Mouse (Mus musculus) neural tube, embryonic 11.5 days (tissue): ENCODE data around the gene Dbf4. TPM values are rescaled to one million over a fixed set of nuclear protein-coding genes. Genes with fewer than 3 reads are reported as not detected.

Experiments used
- ATAC-seq: fragments of 200-750 bp; cut with Nextera tagmentation; 2 replicates; pipeline ENCODE4 v1.8.0; 2017; ENCODE audit warnings: moderate number of reproducible peaks, mild to moderate bottlenecking, moderate TSS enrichment, moderate library complexity; ENCODE audit not compliant: insufficient read depth, low FRiP score, low TSS enrichment
- DNase-seq: peaks from one replicate; pipeline ENCODE4 v3.0.0-alpha.2; 2015; ENCODE audit warnings: low spot score
- H3K27ac ChIP-seq: fragments of 300-500 bp; sonication (generic); 2 replicates; pipeline ENCODE4 v1.5.1; 2014; ENCODE audit warnings: low read depth, mild to moderate bottlenecking, low read length
- H3K27me3 ChIP-seq: fragments of 300-500 bp; sonication (generic); 2 replicates; pipeline ENCODE4 v1.6.1; 2014; ENCODE audit warnings: mild to moderate bottlenecking, low read length, mixed read lengths; ENCODE audit not compliant: control insufficient read depth, insufficient read depth
- H3K36me3 ChIP-seq: fragments of 300-500 bp; sonication (generic); 2 replicates; pipeline ENCODE4 v1.6.1; 2014; ENCODE audit warnings: mild to moderate bottlenecking, low read length, moderate library complexity, mixed read lengths; ENCODE audit not compliant: control insufficient read depth, insufficient read depth
- H3K4me1 ChIP-seq: fragments of 300-500 bp; sonication (generic); 2 replicates; pipeline ENCODE4 v1.6.1; 2014; ENCODE audit warnings: low read length, mixed read lengths; ENCODE audit not compliant: control insufficient read depth, insufficient read depth
- H3K4me2 ChIP-seq: fragments of 300-500 bp; sonication (generic); 2 replicates; pipeline ENCODE4 v1.6.1; 2014; ENCODE audit warnings: low read depth, mild to moderate bottlenecking, moderate library complexity
- H3K4me3 ChIP-seq: fragments of 300-500 bp; sonication (generic); 2 replicates; pipeline ENCODE4 v1.5.1; 2014; ENCODE audit warnings: low read depth, low read length
- H3K9ac ChIP-seq: fragments of 300-500 bp; sonication (generic); 2 replicates; pipeline ENCODE4 v1.6.1; 2014; ENCODE audit warnings: mild to moderate bottlenecking, low read length
- H3K9me3 ChIP-seq: fragments of 300-500 bp; sonication (generic); 2 replicates; pipeline ENCODE4 v1.6.1; 2016; ENCODE audit warnings: low read length; ENCODE audit not compliant: control insufficient read depth
- WGBS: fragments of 180-500 bp; shearing (Covaris S2); extraction: QIAGEN DNeasy Blood & Tissue Kit; methylation state at CpG from one replicate; pipeline ENCODE4 v1.1.7; 2014; 5-methylcytosine and 5-hydroxymethylcytosine counted together
- polyA plus RNA-seq: library from polyadenylated mRNA; unstranded; fragments of >200 nt; fragmentation: Nextera tagmentation; extraction: Ambion mirVana; gene quantifications from 2 replicates; pipeline ENCODE4 v1.2.1, GENCODE M21; 2014

The Dbf4 gene
- polyA plus RNA-seq, 1 experiment from 2014 or later, result 66.3 TPM

- Histone ChIP-seq H3K27me3 (no peaks in the 10 kb centered on the region), H3K27ac (no peak overlapping the region), H3K9me3 (no peaks in the 10 kb centered on the region), H3K4me1 (no peaks in the 10 kb centered on the region; the same call in 1 of the 2 replicates), H3K9ac (peak overlapping the region; percentile 90; the same call in 1 of the 2 replicates), H3K4me3 (peak overlapping the region; percentile 84), H3K36me3 (no peaks in the 10 kb centered on the region), H3K4me2 (peak overlapping the region; percentile 52)
- ATAC-seq (no peak), DNase-seq (no peak)
- WGBS, result 17% methylated on average over 3 of the region's 3 CpGs
These were observed 1.1 kb downstream of the Dbf4 start for GRCm38 (mm10) chr5:8421424-8421823.

GRCm38 (mm10) chr5:8417443-8417842, 5.1 kb downstream of the Dbf4 start:
- Histone ChIP-seq H3K27me3 (no peaks in the 10 kb centered on the region), H3K4me2 (no peak overlapping the region), H3K9ac (no peak overlapping the region), H3K4me1 (no peaks in the 10 kb centered on the region; the same call in 1 of the 2 replicates), H3K27ac (no peak overlapping the region), H3K9me3 (no peaks in the 10 kb centered on the region), H3K36me3 (peaks cover 2% of the 10 kb centered on the region; the same call in 1 of the 2 replicates), H3K4me3 (no peak overlapping the region)
- no peak for DNase-seq
- 58% methylated on average over 1 of the region's 1 CpGs for WGBS
- ATAC-seq, result no peak

GRCm38 (mm10) chr5:8416683-8417413, 5.7 kb downstream of the Dbf4 start:
- Histone ChIP-seq H3K4me3 (no peak overlapping the region), H3K36me3 (peaks cover 2% of the 10 kb centered on the region), H3K4me2 (no peak overlapping the region), H3K9ac (no peak overlapping the region), H3K9me3 (no peaks in the 10 kb centered on the region), H3K4me1 (no peaks in the 10 kb centered on the region; the same call in 1 of the 2 replicates), H3K27me3 (no peaks in the 10 kb centered on the region), H3K27ac (no peak overlapping the region)
- ATAC-seq, result no peak
- 94% methylated on average over 3 of the region's 3 CpGs for whole genome bisulfite sequencing
- no peak for DNase-seq

- Histone ChIP-seq H3K9me3 (no peaks in the 10 kb centered on the region), H3K4me1 (no peaks in the 10 kb centered on the region), H3K4me3 (no peak overlapping the region), H3K4me2 (no peak overlapping the region), H3K27me3 (no peaks in the 10 kb centered on the region), H3K27ac (no peak overlapping the region), H3K9ac (no peak overlapping the region), H3K36me3 (peaks cover 6% of the 10 kb centered on the region)
- DNase-seq (no peak), ATAC-seq (no peak)
- 93% methylated on average over 4 of the region's 4 CpGs for WGBS
These were observed 13.8 kb downstream of the Dbf4 start for GRCm38 (mm10) chr5:8408746-8409145.

- no peak overlapping the region for H3K4me2 ChIP-seq
- peaks cover 5% of the 10 kb centered on the region for H3K36me3 ChIP-seq
- 89% methylated on average over 13 of the region's 13 CpGs for WGBS
- H3K27ac ChIP-seq, result no peak overlapping the region
- DNase-seq, result no peak
- H3K27me3 ChIP-seq, result no peaks in the 10 kb centered on the region
- no peak overlapping the region for H3K4me3 ChIP-seq
- no peaks in the 10 kb centered on the region for H3K9me3 ChIP-seq
- no peak overlapping the region for H3K9ac ChIP-seq
- ATAC-seq, result no peak
- H3K4me1 ChIP-seq, result no peaks in the 10 kb centered on the region
These were observed 24.8 kb downstream of the Dbf4 start for GRCm38 (mm10) chr5:8397587-8398249.

GRCm38 (mm10) chr5:8393891-8394583, 28.5 kb downstream of the Dbf4 start:
- DNase-seq, result no peak
- Histone ChIP-seq H3K4me1 (no peaks in the 10 kb centered on the region), H3K9ac (no peak overlapping the region), H3K4me3 (no peak overlapping the region), H3K4me2 (no peak overlapping the region), H3K36me3 (peaks cover 5% of the 10 kb centered on the region), H3K9me3 (no peaks in the 10 kb centered on the region), H3K27me3 (no peaks in the 10 kb centered on the region), H3K27ac (no peak overlapping the region)
- WGBS, result 59% methylated on average over 1 of the region's 1 CpGs
- ATAC-seq, result no peak

GRCm38 (mm10) chr5:8374297-8374906, 48.1 kb downstream of the Dbf4 start:
- WGBS, result 83% methylated on average over 5 of the region's 5 CpGs
- H3K4me3 ChIP-seq, result no peak overlapping the region
- no peaks in the 10 kb centered on the region for H3K4me1 ChIP-seq
- no peak overlapping the region for H3K4me2 ChIP-seq
- no peak overlapping the region for H3K27ac ChIP-seq
- no peaks in the 10 kb centered on the region for H3K9me3 ChIP-seq
- H3K9ac ChIP-seq, result no peak overlapping the region
- no peaks in the 10 kb centered on the region for H3K36me3 ChIP-seq
- no peaks in the 10 kb centered on the region for H3K27me3 ChIP-seq
- no peak for ATAC-seq
- DNase-seq, result no peak

- Histone ChIP-seq H3K9me3 (no peaks in the 10 kb centered on the region), H3K4me2 (no peak overlapping the region), H3K4me1 (no peaks in the 10 kb centered on the region), H3K27me3 (no peaks in the 10 kb centered on the region), H3K9ac (no peak overlapping the region), H3K27ac (no peak overlapping the region), H3K4me3 (no peak overlapping the region), H3K36me3 (no peaks in the 10 kb centered on the region)
- WGBS, result 74% methylated on average over 4 of the region's 4 CpGs
- no peak for DNase-seq
- ATAC-seq, result no peak
These were observed 49.1 kb downstream of the Dbf4 start for GRCm38 (mm10) chr5:8373415-8373814.
